Mouse (Mus musculus) layer of hippocampus, postnatal 14 days (tissue): ENCODE measurements around the gene Gata2. TPM values are rescaled to one million over a fixed set of nuclear protein-coding genes. Genes with fewer than 3 reads are reported as not detected.

Experiments
- DNase-seq, 2 experiments: peaks; one replicate each; pipeline ENCODE4 v3.0.0; 2021 to 2022; ENCODE audit warnings: low spot score in 2 of 2, mixed read lengths in 1 of 2
- total RNA-seq, 2 experiments: library from RNA; stranded (reverse); gene quantifications; 2 replicates each; pipeline ENCODE4 v1.2.3; 2021

Gene Gata2
- total RNA-seq, 2 experiments from 2014 or later: 7.0 to 7.6 TPM

DNA sequence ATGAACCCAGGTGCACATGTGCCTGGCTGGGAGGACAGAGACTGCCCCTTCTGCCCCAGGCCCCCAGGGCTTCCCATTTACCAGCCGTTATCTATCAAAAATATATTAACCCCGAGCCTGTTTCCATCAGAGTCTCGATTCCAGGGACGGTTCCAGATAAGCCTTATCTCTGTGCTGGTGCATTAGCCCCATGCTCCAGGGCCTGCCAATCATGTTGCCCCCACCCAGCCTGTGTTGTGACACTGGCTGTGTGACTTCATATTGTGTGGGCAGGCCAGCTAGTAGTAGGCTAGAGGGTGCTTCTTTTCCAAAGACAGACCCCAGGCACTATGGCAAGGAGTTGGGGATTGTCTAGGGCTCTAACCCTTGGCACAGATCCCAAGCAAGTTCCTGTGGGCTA is 61.7 kb downstream of the Gata2 start:
- no peak for DNase-seq

Other genes with a start within 250 kb of the Gata2 start
- 10 to 100 TPM; 70.0 to 76.0 TPM for gene H1fx, start 212.3 kb upstream of the Gata2 start, total RNA-seq
- 100 to 1,000 TPM; 306 to 313 TPM for gene Rab7, start 148.6 kb upstream of the Gata2 start, total RNA-seq
- gene Rpn1, start 109.4 kb upstream of the Gata2 start, total RNA-seq: 100 to 1,000 TPM; 143 to 166 TPM
- gene Dnajb8, start 28.4 kb downstream of the Gata2 start, total RNA-seq: not detected